Mouse (Mus musculus): ENCODE data around the gene Mettl7a1.

DNA sequence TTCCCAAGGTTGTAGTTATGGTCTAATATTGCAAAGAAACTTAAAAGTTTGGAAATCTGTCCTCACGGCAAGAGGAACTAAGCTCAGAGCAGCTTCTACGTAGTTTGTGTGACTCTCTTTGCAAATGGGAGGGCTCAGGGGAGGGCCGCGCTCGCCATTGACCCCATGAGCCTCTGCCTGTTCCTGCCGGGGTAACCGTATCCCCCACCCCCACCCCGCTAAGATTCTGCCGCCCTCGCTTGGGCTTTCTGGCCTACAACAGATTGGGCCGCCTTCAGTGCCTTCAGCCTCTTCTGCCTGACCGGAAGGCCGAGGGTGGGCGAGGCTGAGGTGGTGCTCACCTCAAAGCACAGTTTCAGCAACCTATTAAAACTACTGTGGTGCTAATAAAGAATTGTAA, 32.5 kb upstream of the Mettl7a1 start:
- TF ChIP-seq CTCF (IDR thresholded peaks at IDR 0.05 in 2 of 3, conservative IDR thresholded peaks at IDR 0.05 in 1 of 3; ENCODE audit: control insufficient read depth in 1 of 3, insufficient read depth in 1 of 3, low read depth in 2 of 3, low read length in 3 of 3, poor library complexity in 1 of 3, severe bottlenecking in 1 of 3) = no peak
- no peak for TF ChIP-seq CHD2 (IDR thresholded peaks at IDR 0.05; ENCODE audit: low read length)
- TF ChIP-seq POLR2A (IDR thresholded peaks at IDR 0.05; ENCODE audit: control insufficient read depth in 1 of 2, insufficient read depth in 1 of 2, low read depth in 1 of 2, low read length in 2 of 2, poor library complexity in 1 of 2) = no peak
- TF ChIP-seq POLR2AphosphoS2 (IDR thresholded peaks at IDR 0.05; ENCODE audit: low read length) = no peak
- no peak for TF ChIP-seq EP300 (IDR thresholded peaks at IDR 0.05; ENCODE audit: low read depth in 1 of 2, low read length in 2 of 2)
- TF ChIP-seq KAT2A (conservative IDR thresholded peaks at IDR 0.05; ENCODE audit: low read depth, low read length) = no peak
- no peak for TF ChIP-seq MYB (IDR thresholded peaks at IDR 0.05; ENCODE audit: low read depth, low read length)
- TF ChIP-seq CHD1 (IDR thresholded peaks at IDR 0.05; ENCODE audit: low read depth, low read length) = no peak
- TF ChIP-seq GATA1 (IDR thresholded peaks at IDR 0.05; ENCODE audit: low read depth, low read length) = no peak
- TF ChIP-seq MAX (IDR thresholded peaks at IDR 0.05; ENCODE audit: low read length) = no peak
- no peak for TF ChIP-seq TBP (IDR thresholded peaks at IDR 0.05; ENCODE audit: low read depth, low read length)

Measured in MEL (cell line).